Mouse (Mus musculus): Measurements from ENCODE around the gene Zfp943. TPM values are rescaled to one million over a fixed set of nuclear protein-coding genes. Genes with fewer than 3 reads are reported as not detected.

The Zfp943 gene
- polyA plus RNA-seq (2015; fragmentation: Illumina TruSeq; extraction: RNeasy Lipid Tissue Mini Kit (QIAGEN cat#74804); ENCODE audit: insufficient read depth, low replicate concordance) = 58.8 TPM

GRCm38 (mm10) chr17:21962107-21962907, at the start of gene Zfp943, which contains the start of gene Zfp942:
Gene Zfp943, plus strand, starts transcription at chr17:21962552.
Gene Zfp942, minus strand, starts transcription at chr17:21962464.

Other genes starting within 250 kb of the Zfp943 start
- 4.5 TPM for gene Zfp229, start 231.8 kb upstream of the Zfp943 start, polyA plus RNA-seq (2015; fragmentation: Illumina TruSeq; extraction: RNeasy Lipid Tissue Mini Kit (QIAGEN cat#74804); ENCODE audit: insufficient read depth, low replicate concordance)
- gene Zfp820, start 116.8 kb upstream of the Zfp943 start, polyA plus RNA-seq (2015; fragmentation: Illumina TruSeq; extraction: RNeasy Lipid Tissue Mini Kit (QIAGEN cat#74804); ENCODE audit: insufficient read depth, low replicate concordance) = 1.5 TPM
- 9.6 TPM for gene Zfp995, start 52.6 kb upstream of the Zfp943 start, polyA plus RNA-seq (2015; fragmentation: Illumina TruSeq; extraction: RNeasy Lipid Tissue Mini Kit (QIAGEN cat#74804); ENCODE audit: insufficient read depth, low replicate concordance)
- gene Zfp942, start 88 bp upstream of the Zfp943 start, polyA plus RNA-seq (2015; fragmentation: Illumina TruSeq; extraction: RNeasy Lipid Tissue Mini Kit (QIAGEN cat#74804); ENCODE audit: insufficient read depth, low replicate concordance) = 33.5 TPM
- 1.0 TPM for gene Zfp947, start 203.6 kb downstream of the Zfp943 start, polyA plus RNA-seq (2015; fragmentation: Illumina TruSeq; extraction: RNeasy Lipid Tissue Mini Kit (QIAGEN cat#74804); ENCODE audit: insufficient read depth, low replicate concordance)